Mouse (Mus musculus) CH12.LX (cell line): ENCODE results near the gene Gtpbp8.

Experiments
- CHD2 ChIP-seq: IDR thresholded peaks from 2 replicates; pipeline ENCODE4 v1.6.1; 2011; ENCODE audit warnings: low read length, improper control_type of control experiment
- CTCF ChIP-seq, 2 experiments: IDR thresholded peaks in 1 of 2; conservative IDR thresholded peaks in 1 of 2; 2 replicates each; pipeline ENCODE4 v1.5.1; 2011 to 2012; ENCODE audit warnings: low read depth in 2 of 2, low read length in 2 of 2, improper control_type of control experiment in 1 of 2, inconsistent platforms in 1 of 2, mild to moderate bottlenecking in 1 of 2, moderate library complexity in 1 of 2
- EP300 ChIP-seq: IDR thresholded peaks from 2 replicates; pipeline ENCODE4 v1.6.1; 2011; ENCODE audit warnings: low read length, improper control_type of control experiment
- ETS1 ChIP-seq: conservative IDR thresholded peaks from 2 replicates; pipeline ENCODE4 v1.6.1; 2012; ENCODE audit warnings: low read depth, mild to moderate bottlenecking, inconsistent platforms, low read length, improper control_type of control experiment, moderate library complexity
- POLR2A ChIP-seq: IDR thresholded peaks from 2 replicates; pipeline ENCODE4 v1.6.1; 2011; ENCODE audit warnings: low read depth, mild to moderate bottlenecking, improper control_type of control experiment, low read length
- RAD21 ChIP-seq: IDR thresholded peaks from 2 replicates; pipeline ENCODE4 v1.6.1; 2011; ENCODE audit warnings: low read depth, mild to moderate bottlenecking, low read length, improper control_type of control experiment, moderate library complexity
- UBTF ChIP-seq: IDR thresholded peaks from 2 replicates; pipeline ENCODE4 v1.6.1; 2012; ENCODE audit warnings: low read depth, mild to moderate bottlenecking, inconsistent platforms, low read length, improper control_type of control experiment, moderate library complexity
- USF2 ChIP-seq: conservative IDR thresholded peaks from 2 replicates; pipeline ENCODE4 v1.6.1; 2011; ENCODE audit warnings: low read depth, low read length, improper control_type of control experiment
- ZC3H11A ChIP-seq: IDR thresholded peaks from 2 replicates; pipeline ENCODE4 v1.6.1; 2012; ENCODE audit warnings: low read depth, mild to moderate bottlenecking, inconsistent platforms, low read length, improper control_type of control experiment
- ZKSCAN1 ChIP-seq: IDR thresholded peaks from 2 replicates; pipeline ENCODE4 v1.6.1; 2012; ENCODE audit warnings: low read depth, inconsistent platforms, low read length, improper control_type of control experiment, borderline replicate concordance
- ZNF384 ChIP-seq: IDR thresholded peaks from 2 replicates; pipeline ENCODE4 v1.6.1; 2012; ENCODE audit warnings: low read depth, low read length, improper control_type of control experiment, inconsistent platforms

GRCm38 (mm10) chr16:44717141-44717634 lies 29.0 kb downstream of the Gtpbp8 start:
- TF ChIP-seq POLR2A (no peak), USF2 (no peak), ETS1 (no peak), UBTF (no peak), ZNF384 (no peak), ZKSCAN1 (no peak), CTCF (conservative IDR thresholded peaks at IDR 0.05 in 1 of 2, IDR thresholded peaks at IDR 0.05 in 1 of 2; ENCODE audit: low read depth in 2 of 2, low read length in 2 of 2) (no peak), CHD2 (no peak), RAD21 (no peak), EP300 (0 out of 2 replicates have a peak, but pooled peaks have one; percentile 7), ZC3H11A (no peak)
